Mouse (Mus musculus): ENCODE results near the gene Polr3b.

Polr3b gene

DNA sequence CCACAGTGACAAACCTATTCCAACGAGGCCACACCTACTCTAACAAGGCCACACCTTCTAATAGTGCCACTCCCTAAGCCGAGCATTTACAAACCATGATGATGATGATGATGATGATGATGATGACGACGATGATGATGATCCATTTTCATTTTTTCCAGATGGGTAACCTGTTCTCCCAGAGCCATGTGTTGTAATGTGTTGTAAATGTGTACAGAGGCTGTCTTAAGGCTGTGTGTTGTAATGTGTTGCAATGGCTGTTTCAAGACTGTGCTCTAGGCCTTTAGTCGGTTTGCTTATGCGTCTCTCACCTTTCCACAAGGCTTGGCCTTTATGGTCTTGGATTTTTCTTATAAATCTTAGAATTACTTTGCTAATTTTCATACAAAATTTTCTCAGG, 40.0 kb downstream of the Polr3b start:
- no peak for DNase-seq (ENCODE audit: low read depth, low spot score)

- DNase-seq (ENCODE audit: low read depth, low spot score): no peak
These were observed 43.7 kb downstream of the Polr3b start for GRCm38 (mm10) chr10:84665713-84666260.

GRCm38 (mm10) chr10:84675653-84676052, 53.6 kb downstream of the Polr3b start:
- no peak for DNase-seq (ENCODE audit: low read depth, low spot score)

DNA sequence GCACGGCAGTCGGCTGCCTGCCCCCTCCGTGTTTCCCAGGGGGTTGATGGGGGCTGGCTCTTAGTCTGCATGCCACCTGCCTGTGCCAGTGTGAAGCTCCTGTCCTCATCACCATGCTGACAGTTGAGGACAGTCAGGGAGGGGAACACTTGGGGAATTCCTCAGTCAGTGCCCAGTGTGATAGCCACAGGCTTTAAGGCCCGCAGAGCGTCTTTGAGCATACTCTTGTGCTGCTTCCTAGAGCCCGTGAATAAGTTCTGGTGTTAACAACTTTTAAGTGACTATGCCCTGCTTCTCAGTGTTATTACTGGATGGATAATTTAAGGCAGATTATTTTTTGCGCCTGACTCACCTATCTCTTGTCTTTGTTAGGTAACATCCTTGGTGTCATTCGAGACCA, 54.4 kb downstream of the Polr3b start:
- DNase-seq (ENCODE audit: low read depth, low spot score): no peak

DNA sequence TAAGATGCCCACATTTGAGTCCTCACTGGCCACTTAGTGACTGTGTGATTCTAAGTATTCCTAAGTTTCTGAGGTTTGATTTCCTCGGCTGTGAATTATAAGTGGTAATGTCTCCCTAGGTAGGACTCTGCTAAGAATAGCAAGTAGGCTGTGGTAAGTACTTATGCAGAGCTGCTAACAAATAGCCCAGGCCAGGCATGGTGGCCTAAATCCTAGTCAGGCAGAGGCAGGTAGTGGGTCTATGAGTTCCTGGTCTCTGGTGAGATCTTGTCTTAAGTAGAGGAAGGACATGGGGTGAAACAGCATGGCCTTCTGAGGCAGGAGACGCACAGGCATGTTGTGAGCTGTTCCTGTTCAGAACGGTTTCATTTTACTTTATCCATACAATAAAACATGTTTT, 55.8 kb downstream of the Polr3b start:
- DNase-seq (ENCODE audit: low read depth, low spot score): no peak

- DNase-seq (ENCODE audit: low read depth, low spot score): no peak
These were observed 56.3 kb downstream of the Polr3b start for GRCm38 (mm10) chr10:84678441-84678840.

- DNase-seq (ENCODE audit: low read depth, low spot score): no peak
These were observed 63.5 kb downstream of the Polr3b start for GRCm38 (mm10) chr10:84685444-84686121.

DNA sequence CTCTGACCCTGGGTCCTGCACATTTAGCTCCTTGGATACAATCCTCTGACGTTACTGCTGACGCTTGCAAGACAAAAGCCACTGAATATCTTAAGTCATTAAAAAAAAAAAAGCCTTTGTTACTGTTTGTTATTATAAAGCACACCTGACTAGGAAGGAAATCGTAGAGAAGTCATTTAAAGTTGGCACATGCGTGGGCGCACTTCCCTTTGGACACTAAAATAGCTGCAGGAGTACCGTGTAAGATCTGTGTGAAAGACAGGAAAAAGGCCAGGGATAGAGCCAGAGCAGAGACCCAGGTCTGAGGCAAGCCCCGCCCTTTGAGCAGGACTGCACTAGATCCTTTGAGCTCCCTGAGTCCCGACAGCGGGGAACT, 64.0 kb downstream of the Polr3b start:
- no peak for DNase-seq (ENCODE audit: low read depth, low spot score)

DNA sequence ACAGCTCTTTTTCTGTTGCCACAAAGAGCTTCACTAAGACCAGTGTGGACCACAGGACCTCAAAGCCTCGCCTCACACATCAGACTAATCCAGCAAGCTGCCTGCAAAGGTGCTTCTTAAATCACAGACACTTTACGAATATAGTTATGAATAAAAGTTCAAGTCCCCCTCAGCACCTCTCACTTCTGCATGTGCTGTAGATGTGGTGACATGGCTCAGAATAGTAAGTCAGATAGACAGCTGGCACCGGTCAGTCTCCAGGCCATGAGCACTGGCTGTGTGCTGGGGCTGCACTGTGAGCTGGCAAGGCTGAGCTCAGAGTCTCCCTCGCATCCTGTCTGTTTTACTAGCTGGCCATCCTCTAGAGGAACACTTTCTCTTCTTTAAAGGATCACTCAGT, 64.6 kb downstream of the Polr3b start:
- no peak for DNase-seq (ENCODE audit: low read depth, low spot score)

DNA sequence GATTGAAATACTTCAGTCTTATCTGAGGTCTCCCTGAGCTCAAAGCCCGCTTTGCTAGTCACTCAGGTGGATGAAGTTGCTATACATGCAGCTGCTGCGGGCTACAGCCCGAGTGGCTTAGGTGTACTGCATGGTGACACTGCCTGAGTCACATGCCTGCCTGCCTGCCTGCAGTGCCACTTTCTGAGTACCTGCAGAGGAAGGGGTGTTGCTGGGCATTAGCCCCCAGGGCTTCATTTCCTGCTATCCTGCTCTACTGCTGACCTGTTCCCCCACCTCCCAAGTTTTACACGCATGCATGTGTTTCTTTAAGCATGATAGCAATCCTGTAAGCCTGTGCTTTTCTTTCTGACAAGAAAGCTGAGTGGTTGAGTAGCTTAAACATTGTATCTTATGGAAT, 65.6 kb downstream of the Polr3b start:
- no peak for DNase-seq (ENCODE audit: low read depth, low spot score)

DNA sequence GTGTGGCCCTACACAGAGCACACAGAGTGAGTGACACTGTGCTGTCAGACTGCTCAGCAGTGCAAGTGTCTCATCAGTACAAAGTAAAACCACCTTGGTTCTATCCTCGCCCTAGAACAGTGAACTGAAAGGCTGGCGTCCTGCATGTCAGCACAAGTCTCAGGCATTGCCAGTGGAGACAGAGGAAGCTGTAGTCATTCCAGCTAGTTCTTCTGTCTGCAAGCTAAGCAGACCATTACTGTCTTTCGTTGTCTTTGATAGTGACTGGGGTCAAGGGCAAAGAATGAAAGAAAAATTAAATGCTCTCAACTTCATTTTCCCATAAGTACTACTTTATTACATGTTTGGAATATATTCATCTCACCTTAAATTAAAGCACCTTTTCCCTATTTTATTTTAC, 67.8 kb downstream of the Polr3b start:
- DNase-seq (ENCODE audit: low read depth, low spot score): no peak

DNA sequence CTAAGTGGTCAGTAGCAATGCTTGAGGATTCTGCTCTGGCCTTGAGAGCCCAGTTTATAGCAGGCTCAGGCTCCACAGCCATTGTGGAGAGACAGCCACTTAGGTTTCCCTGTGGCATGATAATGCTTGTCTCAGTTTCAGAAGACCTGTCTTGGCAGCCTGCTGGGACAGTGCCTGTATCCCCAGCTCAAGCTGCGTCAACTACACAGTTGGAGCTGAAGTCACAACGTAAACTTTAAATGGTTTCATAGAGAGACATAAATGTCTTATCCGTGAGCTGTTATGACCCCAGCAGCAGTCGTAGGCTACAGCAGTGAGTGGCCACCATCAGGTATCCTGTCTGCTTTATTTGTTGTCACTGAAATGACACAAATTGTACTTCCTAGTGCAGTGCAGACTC, 68.7 kb downstream of the Polr3b start:
- DNase-seq (ENCODE audit: low read depth, low spot score): no peak

DNA sequence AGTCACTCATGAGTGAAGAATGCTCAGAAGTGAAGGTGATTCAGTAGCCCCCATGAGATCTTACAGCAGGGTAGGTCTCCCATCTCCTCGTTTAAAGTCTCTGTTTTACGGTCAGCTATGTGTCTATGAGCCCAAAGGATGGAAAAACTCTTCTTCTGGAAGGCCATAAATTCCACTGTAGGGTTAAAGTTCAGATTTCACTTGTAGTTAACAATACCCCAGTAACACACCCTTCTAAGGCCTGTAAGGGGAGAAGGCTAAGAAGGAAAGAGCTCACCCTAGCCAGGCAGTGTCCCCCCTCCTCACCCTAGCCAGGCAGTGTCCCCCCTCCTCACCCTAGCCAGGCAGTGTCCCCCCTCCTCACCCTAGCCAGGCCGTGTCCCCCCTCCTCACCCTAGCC, 69.6 kb downstream of the Polr3b start:
- no peak for DNase-seq (ENCODE audit: low read depth, low spot score)

GRCm38 (mm10) chr10:84693841-84694638, 71.9 kb downstream of the Polr3b start:
- no peak for DNase-seq (ENCODE audit: low read depth, low spot score)

DNA sequence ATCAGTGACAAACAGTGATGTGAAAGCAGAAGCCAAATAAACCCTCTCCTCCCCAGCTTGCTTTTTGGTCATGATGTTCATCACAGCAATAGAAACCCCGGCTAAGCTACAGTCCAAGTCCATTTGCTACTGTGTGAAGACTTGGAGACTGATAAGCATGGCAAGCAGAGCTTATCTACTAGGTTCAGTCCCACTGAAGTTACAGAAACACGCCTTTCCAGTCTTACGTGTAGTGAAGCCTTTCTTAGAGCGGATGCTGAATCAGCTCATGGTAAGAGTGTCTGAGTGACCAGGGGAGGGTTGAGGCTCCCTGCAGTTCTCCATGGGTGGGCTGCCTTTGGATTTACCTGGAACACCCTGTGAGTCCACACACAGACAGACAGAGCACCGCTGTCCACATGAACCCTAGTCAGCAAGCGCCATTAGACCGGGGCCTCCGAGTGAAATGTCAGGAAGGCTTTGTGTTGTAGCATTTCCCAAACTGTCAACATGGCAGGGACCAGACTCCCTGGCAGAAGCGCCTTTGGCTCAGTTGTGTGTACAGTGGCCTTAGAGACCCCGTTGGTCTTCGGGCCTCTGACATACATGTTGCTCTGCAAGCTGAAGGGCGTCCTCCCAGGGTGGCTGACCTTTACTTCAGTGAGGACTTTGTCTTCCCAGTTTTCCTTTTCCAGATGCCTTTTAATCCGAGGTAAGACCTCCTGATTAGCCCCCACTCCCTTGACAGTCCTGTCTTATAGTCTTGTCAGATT, 78.3 kb downstream of the Polr3b start:
- no peak for DNase-seq (ENCODE audit: low read depth, low spot score)

GRCm38 (mm10) chr10:84701110-84701509, 79.0 kb downstream of the Polr3b start:
- no peak for DNase-seq (ENCODE audit: low read depth, low spot score)

GRCm38 (mm10) chr10:84702115-84702514, 80.0 kb downstream of the Polr3b start:
- no peak for DNase-seq (ENCODE audit: low read depth, low spot score)

DNA sequence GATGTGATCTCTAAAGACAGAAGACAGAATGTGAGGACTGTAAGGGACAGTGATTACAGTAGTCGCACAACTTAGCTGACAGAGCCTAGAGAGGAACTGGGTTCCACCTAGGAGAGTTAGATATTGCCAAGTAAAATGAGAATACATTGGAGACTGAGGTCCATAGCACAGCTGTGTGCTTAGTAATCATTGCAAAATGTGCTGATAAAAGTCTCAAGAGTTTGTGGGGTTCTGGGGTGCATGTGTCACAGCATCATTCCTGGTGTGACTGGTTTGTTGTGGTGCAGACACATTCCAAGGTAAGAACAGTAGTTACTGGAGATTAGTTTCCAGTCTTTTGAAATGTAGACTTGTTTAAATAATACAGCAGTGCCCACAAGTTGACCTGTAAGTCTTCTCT, 82.5 kb downstream of the Polr3b start:
- no peak for DNase-seq (ENCODE audit: low read depth, low spot score)

DNA sequence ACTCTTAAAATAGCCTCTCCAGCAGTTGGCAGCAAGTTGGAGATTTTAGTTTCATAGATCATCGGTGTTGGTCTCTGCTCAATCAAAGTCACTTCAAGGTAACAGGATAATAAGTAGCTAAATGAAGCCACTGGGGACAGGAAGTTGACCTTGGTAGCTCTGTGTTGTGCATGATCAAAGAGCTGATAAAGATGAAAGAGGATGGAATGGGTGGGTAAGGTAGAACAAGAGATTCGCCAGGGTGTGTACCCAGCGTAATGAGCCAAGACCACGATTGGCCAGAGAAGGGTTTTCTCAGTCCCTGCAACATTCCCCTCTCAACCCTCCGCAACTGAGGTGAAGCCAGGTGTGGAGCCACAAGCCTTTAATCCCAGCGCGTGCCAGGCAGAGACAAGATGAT, 83.1 kb downstream of the Polr3b start:
- no peak for DNase-seq (ENCODE audit: low read depth, low spot score)

DNA sequence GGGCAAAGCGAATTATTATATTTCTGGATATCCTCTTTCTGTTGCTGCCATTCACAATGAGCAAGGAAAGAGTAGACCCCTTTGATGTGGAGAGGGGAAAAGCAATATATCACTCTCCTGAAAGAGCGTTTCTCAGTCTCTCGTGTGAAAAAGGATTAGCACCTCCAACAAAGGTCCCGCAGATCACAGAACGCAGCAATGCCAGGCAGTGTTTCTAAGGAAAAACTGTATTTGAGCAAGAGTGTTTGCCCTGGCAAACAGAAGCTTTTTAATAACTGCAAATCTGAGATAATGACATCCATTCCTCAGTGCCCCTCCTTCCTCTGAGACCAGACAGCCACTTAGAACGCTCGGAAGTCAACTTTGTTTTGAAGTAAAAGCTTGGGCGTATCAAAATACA, 84.5 kb downstream of the Polr3b start:
- DNase-seq (ENCODE audit: low read depth, low spot score): no peak

- no peak for DNase-seq (ENCODE audit: low read depth, low spot score)
These were observed 85.1 kb downstream of the Polr3b start for GRCm38 (mm10) chr10:84707226-84707625.

GRCm38 (mm10) chr10:84707752-84708530, 85.8 kb downstream of the Polr3b start:
- peak; percentile 33 for DNase-seq (ENCODE audit: low read depth, low spot score)

Data from WW6 (cell line).